Mouse (Mus musculus): Measurements from ENCODE around the gene Wnt7a. TPM values are rescaled to one million over a fixed set of nuclear protein-coding genes. Genes with fewer than 3 reads are reported as not detected.

Wnt7a gene
- total and polyA plus RNA-seq, 2 experiments = not detected

DNA sequence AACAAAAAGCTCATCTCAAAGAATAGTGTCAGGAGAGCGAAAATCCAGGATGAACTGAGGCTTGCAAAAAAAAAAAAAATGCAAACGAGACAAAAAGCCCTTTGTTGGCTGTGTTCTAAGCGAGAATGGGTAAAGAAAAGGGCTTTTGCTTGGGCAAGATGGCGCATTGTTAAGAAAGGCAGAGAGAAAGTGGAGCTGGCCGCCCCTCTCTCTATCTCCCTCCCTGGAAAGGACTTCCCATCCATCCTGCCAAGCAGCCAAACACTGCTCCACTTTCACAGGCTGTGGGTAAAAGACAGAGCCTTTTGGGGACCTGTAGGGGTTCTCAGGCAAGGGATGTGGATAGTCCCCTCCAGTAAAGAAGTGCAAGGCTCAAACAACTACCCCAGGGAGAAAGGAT, 9.6 kb downstream of the Wnt7a start:
- Histone ChIP-seq H3K4me3 (ENCODE audit: insufficient read depth, low read depth, low read length) (no peak overlapping the region), H3K9ac (ENCODE audit: low read depth, low read length) (no peak overlapping the region), H3K36me3 (ENCODE audit: control insufficient read depth, insufficient read depth, low read length) (no peaks in the 10 kb centered on the region), H3K27me3 (ENCODE audit: control insufficient read depth, insufficient read depth, low read length) (no peaks in the 10 kb centered on the region), H3K4me1 (ENCODE audit: control insufficient read depth, insufficient read depth, low read length) (no peaks in the 10 kb centered on the region), H3K79me2 (ENCODE audit: control insufficient read depth, insufficient read depth, low read length) (no peaks in the 10 kb centered on the region), H3K27ac (replicated peaks; ENCODE audit: insufficient read depth, low read depth, low read length) (no peak overlapping the region)
- 52% methylated on average over 5 of the region's 5 CpGs for WGBS
- TF ChIP-seq POLR2A (IDR thresholded peaks at IDR 0.05; ENCODE audit: extremely low read depth, insufficient read depth, low read length) (no peak), CTCF (IDR thresholded peaks at IDR 0.05; ENCODE audit: low read depth, low read length) (no peak)
- no peak for DNase-seq (ENCODE audit: extremely low read depth, low read depth, low spot score)

GRCm38 (mm10) chr6:91400514-91400913, 10.6 kb downstream of the Wnt7a start:
- Histone ChIP-seq H3K4me1 (ENCODE audit: control insufficient read depth, insufficient read depth, low read length) (no peaks in the 10 kb centered on the region), H3K4me3 (ENCODE audit: insufficient read depth, low read depth, low read length) (no peak overlapping the region), H3K79me2 (ENCODE audit: control insufficient read depth, insufficient read depth, low read length) (no peaks in the 10 kb centered on the region), H3K27me3 (ENCODE audit: control insufficient read depth, insufficient read depth, low read length) (no peaks in the 10 kb centered on the region), H3K27ac (replicated peaks; ENCODE audit: insufficient read depth, low read depth, low read length) (no peak overlapping the region), H3K36me3 (ENCODE audit: control insufficient read depth, insufficient read depth, low read length) (no peaks in the 10 kb centered on the region), H3K9ac (ENCODE audit: low read depth, low read length) (no peak overlapping the region)
- WGBS = 68% methylated on average over 12 of the region's 12 CpGs
- no peak for DNase-seq (ENCODE audit: extremely low read depth, low read depth, low spot score)
- TF ChIP-seq CTCF (IDR thresholded peaks at IDR 0.05; ENCODE audit: low read depth, low read length) (no peak), POLR2A (IDR thresholded peaks at IDR 0.05; ENCODE audit: extremely low read depth, insufficient read depth, low read length) (no peak)

DNA sequence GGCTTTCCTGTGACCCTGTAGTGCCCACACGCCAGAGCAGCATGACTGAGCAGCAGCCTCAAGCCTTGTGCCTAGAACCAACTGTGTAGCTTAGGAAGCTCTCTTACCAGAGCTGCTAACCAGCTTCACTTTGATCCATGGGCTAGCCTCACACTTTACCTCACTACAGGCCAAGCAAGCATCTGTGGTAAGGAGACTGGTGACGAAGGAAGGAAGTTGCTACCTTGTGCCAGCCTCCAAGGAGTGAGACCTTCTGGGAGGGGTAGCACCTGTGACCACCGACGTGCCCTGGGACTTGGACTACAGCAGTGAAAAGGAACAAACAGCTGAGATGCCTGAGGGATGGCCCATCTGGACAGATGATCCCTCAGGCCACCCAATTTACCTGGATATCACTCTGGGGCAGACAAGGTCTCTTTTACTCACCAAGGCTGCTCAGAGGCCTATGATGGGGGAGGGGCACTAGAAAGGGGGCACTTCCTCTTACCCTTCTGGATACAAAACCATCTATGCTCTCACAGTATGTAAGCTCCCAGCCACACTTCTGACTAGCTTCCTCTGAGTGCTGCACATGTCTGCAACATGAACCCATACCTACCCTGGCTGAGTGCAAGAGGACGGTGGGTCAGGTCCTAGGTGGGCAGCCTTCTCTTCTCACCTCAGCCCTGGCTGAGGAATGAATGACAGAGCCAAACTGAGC, 18.5 kb downstream of the Wnt7a start:
- Histone ChIP-seq H3K9ac (ENCODE audit: low read depth, low read length) (no peak overlapping the region), H3K79me2 (ENCODE audit: control insufficient read depth, insufficient read depth, low read length) (no peaks in the 10 kb centered on the region), H3K4me3 (ENCODE audit: insufficient read depth, low read depth, low read length) (no peak overlapping the region), H3K4me1 (ENCODE audit: control insufficient read depth, insufficient read depth, low read length) (no peaks in the 10 kb centered on the region), H3K27me3 (ENCODE audit: control insufficient read depth, insufficient read depth, low read length) (no peaks in the 10 kb centered on the region), H3K27ac (replicated peaks; ENCODE audit: insufficient read depth, low read depth, low read length) (no peak overlapping the region), H3K36me3 (ENCODE audit: control insufficient read depth, insufficient read depth, low read length) (no peaks in the 10 kb centered on the region)
- TF ChIP-seq POLR2A (IDR thresholded peaks at IDR 0.05; ENCODE audit: extremely low read depth, insufficient read depth, low read length) (no peak), CTCF (IDR thresholded peaks at IDR 0.05; ENCODE audit: low read depth, low read length) (no peak)
- no peak for DNase-seq (ENCODE audit: extremely low read depth, low read depth, low spot score)
- WGBS = 87% methylated on average over 5 of the region's 5 CpGs

DNA sequence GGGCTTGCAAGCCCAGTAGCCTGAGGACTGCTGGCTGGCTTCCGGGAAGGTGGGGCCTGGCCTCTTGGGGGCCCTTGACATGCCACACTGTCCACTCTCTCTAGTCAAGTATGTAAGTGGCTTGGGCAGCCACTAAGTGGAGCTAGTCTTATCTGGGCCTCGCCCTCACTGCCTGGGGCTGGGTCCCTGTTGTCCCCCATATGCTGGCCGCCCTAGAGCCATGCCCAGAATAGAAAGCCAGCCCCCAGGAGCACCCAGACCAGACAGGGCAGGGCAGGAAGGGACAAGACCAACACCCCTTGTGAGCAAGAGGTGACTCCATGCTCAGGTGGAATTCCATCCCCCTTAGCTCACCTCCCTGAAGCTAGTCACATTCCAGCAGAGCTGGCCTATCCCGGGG, 22.0 kb downstream of the Wnt7a start:
- WGBS = 74% methylated on average over 4 of the region's 4 CpGs
- Histone ChIP-seq H3K4me1 (ENCODE audit: control insufficient read depth, insufficient read depth, low read length) (no peaks in the 10 kb centered on the region), H3K4me3 (ENCODE audit: insufficient read depth, low read depth, low read length) (no peak overlapping the region), H3K27me3 (ENCODE audit: control insufficient read depth, insufficient read depth, low read length) (no peaks in the 10 kb centered on the region), H3K36me3 (ENCODE audit: control insufficient read depth, insufficient read depth, low read length) (no peaks in the 10 kb centered on the region), H3K27ac (replicated peaks; ENCODE audit: insufficient read depth, low read depth, low read length) (no peak overlapping the region), H3K79me2 (ENCODE audit: control insufficient read depth, insufficient read depth, low read length) (no peaks in the 10 kb centered on the region), H3K9ac (ENCODE audit: low read depth, low read length) (no peak overlapping the region)
- TF ChIP-seq POLR2A (IDR thresholded peaks at IDR 0.05; ENCODE audit: extremely low read depth, insufficient read depth, low read length) = no peak
- TF ChIP-seq CTCF (IDR thresholded peaks at IDR 0.05; ENCODE audit: low read depth, low read length) = no peak
- no peak for DNase-seq (ENCODE audit: extremely low read depth, low read depth, low spot score)

- H3K4me3 ChIP-seq (ENCODE audit: insufficient read depth, low read depth, low read length) = no peak overlapping the region
- no peaks in the 10 kb centered on the region for H3K27me3 ChIP-seq (ENCODE audit: control insufficient read depth, insufficient read depth, low read length)
- no peak overlapping the region for H3K9ac ChIP-seq (ENCODE audit: low read depth, low read length)
- 86% methylated on average over 2 of the region's 2 CpGs for WGBS
- no peaks in the 10 kb centered on the region for H3K4me1 ChIP-seq (ENCODE audit: control insufficient read depth, insufficient read depth, low read length)
- no peaks in the 10 kb centered on the region for H3K36me3 ChIP-seq (ENCODE audit: control insufficient read depth, insufficient read depth, low read length)
- no peaks in the 10 kb centered on the region for H3K79me2 ChIP-seq (ENCODE audit: control insufficient read depth, insufficient read depth, low read length)
- TF ChIP-seq POLR2A (IDR thresholded peaks at IDR 0.05; ENCODE audit: extremely low read depth, insufficient read depth, low read length) (no peak), CTCF (IDR thresholded peaks at IDR 0.05; ENCODE audit: low read depth, low read length) (no peak)
- DNase-seq (ENCODE audit: extremely low read depth, low read depth, low spot score) = no peak
- no peak overlapping the region for H3K27ac ChIP-seq (replicated peaks; ENCODE audit: insufficient read depth, low read depth, low read length)
These were observed 26.7 kb downstream of the Wnt7a start for GRCm38 (mm10) chr6:91384415-91384814.

DNA sequence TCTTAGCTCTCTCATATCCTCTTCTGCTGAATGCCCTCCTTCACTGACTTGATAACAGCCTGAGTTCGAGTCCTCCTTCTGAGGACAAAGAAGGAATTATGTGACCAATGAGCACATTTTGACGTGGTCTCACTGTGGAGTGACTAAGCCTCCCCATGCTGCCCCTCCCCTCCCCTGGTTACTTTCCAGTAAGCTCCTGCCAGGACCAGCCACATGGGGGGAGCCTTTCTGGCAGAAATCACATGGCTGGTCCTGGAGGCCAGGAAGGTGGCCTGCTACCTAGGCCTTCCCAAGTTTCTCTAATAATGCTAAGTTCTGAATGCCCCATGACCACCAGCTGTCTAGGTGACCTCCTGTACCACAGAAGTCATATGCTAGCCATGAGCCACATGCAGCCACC, 27.3 kb downstream of the Wnt7a start:
- no peak for TF ChIP-seq POLR2A (IDR thresholded peaks at IDR 0.05; ENCODE audit: extremely low read depth, insufficient read depth, low read length)
- TF ChIP-seq CTCF (IDR thresholded peaks at IDR 0.05; ENCODE audit: low read depth, low read length) = no peak
- Histone ChIP-seq H3K4me1 (ENCODE audit: control insufficient read depth, insufficient read depth, low read length) (no peaks in the 10 kb centered on the region), H3K27me3 (ENCODE audit: control insufficient read depth, insufficient read depth, low read length) (no peaks in the 10 kb centered on the region), H3K36me3 (ENCODE audit: control insufficient read depth, insufficient read depth, low read length) (no peaks in the 10 kb centered on the region), H3K27ac (replicated peaks; ENCODE audit: insufficient read depth, low read depth, low read length) (no peak overlapping the region), H3K9ac (ENCODE audit: low read depth, low read length) (no peak overlapping the region), H3K79me2 (ENCODE audit: control insufficient read depth, insufficient read depth, low read length) (no peaks in the 10 kb centered on the region), H3K4me3 (ENCODE audit: insufficient read depth, low read depth, low read length) (no peak overlapping the region)
- WGBS = 54% methylated on average over 2 of the region's 2 CpGs
- DNase-seq (ENCODE audit: extremely low read depth, low read depth, low spot score) = no peak
